Mouse (Mus musculus) embryo, embryonic 9.5 days (tissue): Measurements from ENCODE around the gene Nelfa.
"Not testable (repeated sequence)": the region's sequence is repeated elsewhere in the genome, so short reads cannot be mapped to it uniquely, and the experiment has no call there.

Experiments
- DNase-seq: peaks from one replicate; pipeline ENCODE4 v3.0.0-alpha.2; 2017; ENCODE audit errors: extremely low spot score

The Nelfa gene

DNA sequence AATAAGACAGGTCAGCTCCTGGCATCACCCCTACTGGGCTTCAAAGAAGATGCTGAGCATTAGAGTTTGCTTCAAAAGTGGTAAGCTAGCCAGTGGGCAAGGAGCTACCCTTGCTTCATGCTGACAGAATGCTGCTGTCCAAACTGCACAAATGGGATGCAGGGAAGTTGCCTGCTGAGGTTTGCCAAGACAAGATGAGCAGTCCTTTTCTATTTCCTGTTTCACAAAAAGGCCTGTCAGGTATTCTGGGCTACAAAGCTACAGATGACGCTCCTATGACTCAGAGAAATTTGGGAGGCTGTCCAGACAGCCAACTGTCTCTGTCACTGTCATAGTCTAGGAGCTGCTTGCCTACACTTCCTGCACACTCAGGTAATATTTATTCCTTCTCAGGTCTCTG lies 16.7 kb downstream of the Nelfa start:
- no peak for DNase-seq

DNA sequence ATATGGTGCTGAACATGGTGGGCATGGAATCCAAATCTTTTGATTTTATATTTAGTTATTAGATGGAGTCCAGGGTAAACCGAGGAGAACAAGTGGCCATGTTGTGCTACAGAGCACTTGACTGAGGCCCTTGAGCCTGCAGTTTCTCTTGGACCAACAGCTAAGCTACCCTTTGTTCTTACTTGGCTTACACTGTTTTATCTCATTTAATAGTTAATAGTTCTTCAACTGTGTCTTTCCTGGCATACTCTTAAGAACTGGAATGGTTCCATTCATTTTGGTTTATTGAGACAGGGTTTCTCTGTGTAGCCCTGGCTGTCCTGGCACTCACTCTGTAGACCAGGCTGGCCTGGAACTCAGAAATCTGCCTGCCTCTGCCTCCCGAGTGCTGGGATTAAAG lies 19.6 kb downstream of the Nelfa start:
- DNase-seq = not testable (repeated sequence)

DNA sequence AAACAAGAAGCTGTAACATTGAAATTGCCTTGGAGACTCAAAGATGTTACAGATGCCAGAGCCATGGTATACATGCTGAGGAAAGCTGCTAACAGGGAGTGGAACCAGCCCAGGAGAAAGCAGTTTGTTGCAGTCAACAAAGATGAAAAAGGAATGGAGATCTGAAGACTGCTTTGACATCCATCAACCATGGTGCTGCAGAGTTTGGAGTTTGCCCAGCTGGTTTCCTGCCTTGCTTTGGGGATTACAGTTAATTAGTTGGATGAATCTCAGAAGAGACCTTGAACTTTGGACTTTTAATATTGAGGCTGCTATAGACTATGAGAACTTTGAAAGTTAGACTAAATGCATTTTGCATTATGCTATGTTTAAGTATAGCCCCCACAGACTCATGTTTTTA lies 21.2 kb downstream of the Nelfa start:
- DNase-seq = not testable (repeated sequence)

DNA sequence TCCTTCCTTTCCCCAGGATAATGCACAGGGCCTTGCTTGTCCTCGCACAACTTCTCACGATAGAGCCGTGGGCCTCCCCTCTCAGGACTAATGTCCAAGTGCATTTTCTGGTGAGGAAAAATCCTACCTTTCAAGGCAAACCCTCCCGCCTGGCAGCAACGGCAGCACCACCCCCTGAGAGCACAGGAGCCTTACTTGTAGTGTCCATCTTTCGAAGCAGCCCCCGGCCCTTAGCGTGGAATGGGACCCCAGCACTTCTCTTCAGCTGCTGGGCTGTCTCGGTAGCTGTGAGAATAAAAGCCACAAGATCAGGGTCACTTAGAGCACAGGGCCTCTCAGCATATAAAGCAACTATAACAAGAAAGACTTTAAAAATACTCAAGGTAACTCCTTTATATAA lies 33.0 kb downstream of the Nelfa start:
- no peak for DNase-seq

DNA sequence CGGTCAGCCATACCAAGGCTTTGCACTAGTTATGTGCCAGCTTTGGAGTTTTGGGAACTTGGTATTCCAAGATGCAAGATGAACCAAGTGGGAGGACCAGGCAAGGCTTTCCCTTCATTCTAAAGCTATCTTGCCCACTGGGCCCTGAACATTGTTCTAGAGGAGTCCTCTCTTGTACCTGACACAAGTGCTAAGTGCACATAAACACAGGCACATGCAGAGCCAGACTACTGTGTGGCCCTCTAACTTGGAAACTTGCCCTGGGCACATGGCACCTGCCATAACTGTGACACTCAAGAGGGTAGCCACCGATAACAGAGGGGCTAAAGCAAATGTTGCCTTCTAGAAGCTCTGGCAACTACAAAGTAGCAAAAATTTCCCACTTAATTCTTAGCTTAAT lies 33.5 kb downstream of the Nelfa start:
- DNase-seq = no peak

DNA sequence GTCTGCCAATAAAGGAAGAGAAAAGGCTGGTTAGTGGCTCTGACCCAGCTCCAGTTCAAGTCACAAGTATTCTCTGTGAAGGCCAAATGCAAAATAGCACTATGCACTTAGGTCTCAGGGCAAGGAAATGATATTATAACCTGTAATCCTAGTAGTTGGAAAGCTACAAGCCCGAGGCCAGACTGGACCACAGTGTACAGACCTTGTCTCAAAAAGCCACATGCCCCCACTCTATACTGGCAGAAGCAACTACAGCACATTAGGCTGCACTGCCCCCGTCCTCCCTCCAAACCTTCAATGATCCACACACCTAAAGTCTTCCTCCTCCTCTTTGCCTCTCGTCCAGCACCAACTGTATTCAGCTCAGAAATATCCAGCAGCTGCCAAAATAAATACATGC lies 34.9 kb downstream of the Nelfa start:
- no peak for DNase-seq

DNA sequence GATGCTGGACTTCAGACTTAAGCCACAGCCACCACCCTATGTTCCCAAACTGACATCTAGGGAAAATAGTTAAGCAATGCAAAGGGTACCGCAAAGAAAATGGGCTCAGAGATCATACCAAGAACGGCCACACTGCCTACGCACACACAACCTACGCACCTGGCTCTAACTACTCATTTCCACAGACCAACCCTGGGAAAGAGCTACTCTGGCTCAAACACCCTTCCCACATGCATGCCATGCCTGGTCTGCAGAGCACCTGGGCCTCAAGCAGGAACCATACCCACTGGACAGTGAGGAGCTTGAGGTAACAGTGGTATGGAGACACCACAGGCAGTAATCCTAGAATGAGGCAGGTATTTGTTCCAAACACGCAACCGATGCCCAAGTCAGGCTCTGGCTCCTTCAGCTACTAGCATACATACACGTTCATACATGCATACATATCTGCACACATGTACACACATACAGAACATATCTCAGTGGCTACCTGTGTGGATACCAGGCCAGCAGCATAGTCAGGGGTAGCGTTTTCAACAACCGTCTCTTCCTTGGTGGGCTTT lies 35.4 kb downstream of the Nelfa start:
- no peak for DNase-seq

DNA sequence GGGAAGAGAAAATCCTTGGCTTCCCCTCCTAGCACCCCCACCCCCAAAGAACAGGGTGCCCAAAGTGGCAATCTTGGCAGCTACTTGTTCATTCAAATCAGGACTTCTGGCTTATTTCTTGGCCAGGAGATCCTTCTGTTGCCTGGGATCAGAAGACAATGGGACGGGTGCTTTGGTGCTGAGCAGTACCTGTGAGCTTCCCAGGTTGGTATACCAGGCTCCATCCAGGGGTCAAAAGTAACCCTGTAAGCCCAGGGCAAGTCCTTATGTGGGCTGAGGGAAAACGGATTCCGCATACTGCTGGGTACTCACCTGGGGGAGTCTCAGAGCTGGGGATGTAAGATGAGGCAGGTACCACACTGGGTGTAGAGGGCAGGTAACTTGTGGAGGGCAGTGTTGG lies 36.1 kb downstream of the Nelfa start:
- DNase-seq = no peak

DNA sequence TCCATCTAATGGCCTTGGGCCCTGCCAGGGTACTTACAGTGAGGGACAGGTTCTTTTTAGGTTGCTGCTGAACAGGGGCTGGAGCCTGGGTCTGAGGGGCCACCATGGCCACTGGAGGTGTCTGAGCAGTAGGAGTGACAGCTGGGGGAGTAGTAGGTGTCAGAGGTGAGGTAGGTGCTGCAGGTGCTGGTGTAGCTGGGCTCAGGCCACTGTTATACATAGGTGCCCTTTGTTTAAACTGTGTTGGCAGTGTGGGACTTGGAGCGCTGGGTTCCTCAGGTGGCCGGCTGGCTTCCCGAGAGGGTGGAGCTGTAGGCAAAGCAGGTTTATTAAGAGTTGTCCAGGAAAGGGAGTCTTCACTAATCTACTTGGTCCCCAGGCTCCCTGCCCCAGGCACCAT lies 37.0 kb downstream of the Nelfa start:
- DNase-seq = no peak

DNA sequence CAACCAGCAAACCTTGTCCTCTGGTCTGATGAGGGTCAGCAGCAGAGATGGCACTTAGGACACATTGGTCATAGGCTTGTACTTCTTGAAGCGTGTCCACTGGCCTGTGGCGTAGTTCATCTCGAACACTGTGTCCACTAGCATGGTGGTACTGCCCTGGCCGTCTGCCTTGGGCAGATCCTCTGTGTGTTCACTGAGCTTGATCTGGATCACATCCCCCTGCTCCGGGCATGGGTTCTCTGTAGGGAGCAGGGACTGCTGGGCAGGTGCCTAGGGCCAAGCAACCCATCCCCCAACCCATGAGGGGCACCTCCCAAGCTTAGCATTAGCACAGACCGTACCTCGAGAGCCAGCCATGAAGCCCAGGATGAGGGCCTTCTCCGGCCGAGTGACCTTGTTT lies 37.5 kb downstream of the Nelfa start:
- DNase-seq = no peak

DNA sequence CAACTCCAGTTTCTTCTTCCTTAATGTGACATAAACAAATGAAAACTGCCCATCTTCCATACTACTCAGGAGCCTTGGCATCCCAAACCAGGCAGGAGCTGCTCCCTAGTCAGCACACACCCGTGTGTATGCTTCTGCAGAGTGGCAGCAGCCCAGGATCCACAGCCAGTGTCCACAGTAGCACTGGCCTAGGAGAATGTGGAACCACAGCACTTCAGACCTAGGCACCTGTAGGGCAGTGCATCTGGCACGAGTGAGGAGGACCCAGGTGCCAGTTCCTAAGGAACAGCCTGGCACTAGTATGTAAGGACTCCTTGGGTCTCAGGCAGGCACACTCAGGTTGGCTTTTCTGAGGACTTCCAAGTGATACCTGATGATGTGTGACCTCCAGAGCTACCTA lies 39.1 kb downstream of the Nelfa start:
- DNase-seq = no peak

DNA sequence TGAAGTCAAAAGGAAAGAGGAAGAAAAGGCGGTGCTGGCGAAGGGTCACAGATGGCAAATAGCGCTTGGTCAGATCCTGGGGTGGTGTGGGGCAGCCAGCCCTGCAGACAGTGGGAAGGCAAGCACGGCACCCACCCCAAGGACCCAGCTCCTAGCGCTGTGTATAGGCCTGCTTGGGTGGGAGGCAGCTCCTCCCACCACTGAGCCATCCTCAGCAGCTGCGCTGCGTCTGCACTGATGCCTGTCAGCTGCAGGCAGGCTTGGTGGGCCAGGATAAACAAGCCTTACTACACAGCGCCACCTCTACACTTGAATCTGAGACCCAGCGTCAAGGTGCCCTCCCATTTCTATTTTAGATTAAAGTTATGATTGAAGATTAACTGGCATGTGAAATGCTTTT lies 41.1 kb downstream of the Nelfa start:
- DNase-seq = no peak

DNA sequence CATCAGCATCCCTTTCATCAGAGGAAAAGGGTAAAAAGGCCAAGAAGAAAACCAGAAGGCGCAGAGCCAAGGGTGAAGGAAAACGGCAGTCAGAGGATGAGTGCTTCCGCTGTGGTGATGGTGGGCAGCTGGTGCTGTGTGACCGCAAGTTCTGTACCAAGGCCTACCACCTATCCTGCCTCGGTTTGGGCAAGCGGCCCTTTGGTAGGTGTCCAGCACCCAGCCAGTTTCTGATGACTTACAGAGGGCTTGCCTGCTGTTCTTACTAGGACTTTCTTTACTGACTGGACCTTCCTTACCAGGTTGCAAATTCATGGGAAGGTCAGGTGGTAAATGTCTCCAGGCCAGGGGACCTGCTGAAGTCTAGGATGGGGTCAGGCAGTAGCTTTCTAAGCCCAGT lies 42.8 kb downstream of the Nelfa start:
- DNase-seq = no peak

DNA sequence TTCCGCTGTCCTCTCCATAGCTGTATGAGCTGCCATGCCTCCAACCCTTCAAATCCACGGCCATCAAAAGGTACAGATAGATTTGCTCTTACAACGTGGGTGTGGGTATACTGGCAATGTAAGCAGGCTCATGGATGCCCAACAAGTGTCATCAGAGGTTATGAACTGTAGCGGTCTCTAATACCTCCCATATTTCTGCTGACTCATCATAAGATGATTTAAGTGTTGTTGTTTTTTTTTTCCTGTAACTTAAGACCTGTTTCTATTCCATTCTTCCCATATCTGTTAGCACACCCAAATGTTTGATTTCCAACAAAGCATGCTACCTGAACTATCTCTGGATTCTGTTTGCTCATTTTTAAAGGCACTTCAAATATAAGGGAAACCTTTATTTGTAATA lies 55.1 kb downstream of the Nelfa start:
- DNase-seq = no peak

DNA sequence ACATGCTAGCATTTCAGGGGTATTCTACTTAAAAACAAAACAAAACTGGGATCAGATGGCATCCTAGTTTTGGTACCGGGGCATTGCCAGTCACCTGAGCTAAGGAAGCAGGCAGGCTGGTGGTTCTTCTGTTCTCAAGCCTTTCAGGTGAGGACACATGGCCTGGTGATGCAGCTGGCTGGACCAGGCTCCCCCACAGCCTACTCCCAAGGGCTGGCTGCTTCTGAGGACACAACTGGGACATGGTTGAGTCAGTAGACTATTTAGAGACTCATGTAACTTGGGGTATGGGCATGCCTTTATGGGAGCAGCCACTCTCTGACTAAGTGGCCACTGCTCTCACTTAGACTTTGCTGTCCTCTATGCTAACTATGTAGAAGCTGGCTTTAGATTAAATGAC lies 60.7 kb downstream of the Nelfa start:
- DNase-seq = no peak

DNA sequence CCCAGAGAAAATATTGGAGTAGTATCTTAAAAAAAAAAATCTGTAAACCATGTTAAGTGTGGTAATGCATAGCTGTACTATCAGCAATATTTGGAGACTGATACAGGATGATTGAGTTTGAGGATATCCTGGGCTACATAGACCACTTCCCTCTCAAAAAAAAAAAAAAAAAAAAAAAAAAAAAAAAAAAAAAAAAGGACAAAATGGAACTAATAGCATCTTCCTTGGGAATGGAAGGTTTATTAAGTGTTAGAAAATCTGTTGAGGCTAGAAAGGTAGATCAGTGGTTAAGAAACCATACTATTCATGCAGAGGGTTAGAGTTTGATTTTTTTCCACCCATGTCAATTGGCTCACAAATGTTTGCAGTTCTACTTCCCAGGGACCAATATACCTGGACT lies 78.5 kb downstream of the Nelfa start:
- no peak for DNase-seq

DNA sequence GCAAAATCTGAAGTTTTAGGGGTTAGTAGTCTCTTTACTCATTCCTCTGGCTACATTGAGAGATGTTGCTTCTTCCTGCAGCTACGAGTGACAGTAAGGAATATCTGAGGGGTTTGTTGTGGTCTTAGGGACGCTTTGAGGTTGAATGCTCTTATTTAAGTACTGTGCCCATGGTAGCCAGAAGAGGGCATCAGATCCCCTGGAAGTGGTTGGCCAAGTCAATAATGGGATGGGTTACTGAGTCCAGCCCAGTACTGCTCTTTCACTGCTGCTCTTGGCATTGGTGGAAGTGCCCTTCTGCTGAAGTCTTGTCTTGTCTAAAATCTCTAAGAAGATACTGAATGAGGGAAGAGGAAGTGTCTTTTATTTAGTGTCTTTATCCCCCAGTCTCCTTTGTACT lies 82.2 kb downstream of the Nelfa start:
- no peak for DNase-seq

DNA sequence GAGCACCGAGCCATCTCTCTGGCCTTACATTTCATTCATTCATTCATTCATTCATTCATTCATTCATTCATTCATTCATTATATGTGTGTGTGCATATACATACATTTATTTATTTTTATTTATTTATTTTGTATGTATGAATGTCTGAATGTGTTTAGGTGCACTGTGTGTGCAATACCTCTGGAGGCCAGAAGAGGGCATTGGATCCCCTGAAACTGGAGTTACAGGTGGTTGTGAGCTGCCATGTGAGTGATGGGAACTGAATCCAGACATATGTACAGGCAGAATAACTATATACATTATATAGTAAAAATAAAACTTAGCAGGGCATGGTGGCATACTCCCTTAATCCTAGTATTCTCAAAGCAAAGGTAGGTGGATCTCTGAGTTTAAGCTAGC lies 83.1 kb downstream of the Nelfa start:
- DNase-seq = no peak

DNA sequence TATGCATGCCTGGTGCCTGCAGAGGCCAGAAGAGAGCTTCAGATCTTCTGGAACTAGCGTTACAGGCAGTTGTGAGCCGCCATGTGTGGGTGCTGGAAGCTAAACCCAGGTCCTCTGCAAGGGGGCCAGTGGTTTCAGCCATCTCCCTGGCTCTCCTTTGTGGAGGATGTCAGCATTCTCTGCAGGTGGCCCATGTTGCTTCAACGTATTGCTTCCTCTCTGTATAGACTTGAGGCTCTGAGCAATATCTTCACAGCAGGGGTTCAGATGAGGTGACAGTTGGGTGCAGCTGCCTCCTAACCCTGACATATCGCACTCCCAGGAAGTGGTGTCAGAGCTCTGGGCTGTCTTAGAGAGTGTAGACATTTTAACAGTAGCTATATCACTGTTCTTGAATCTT lies 84.7 kb downstream of the Nelfa start:
- DNase-seq = no peak
